Mouse (Mus musculus) 416B (cell line): ENCODE measurements around the gene Gm27021.

Experiments
- DNase-seq: peaks from one replicate; pipeline ENCODE4 v3.0.0; 2011; ENCODE audit warnings: low read depth

Gm27021 gene

DNA sequence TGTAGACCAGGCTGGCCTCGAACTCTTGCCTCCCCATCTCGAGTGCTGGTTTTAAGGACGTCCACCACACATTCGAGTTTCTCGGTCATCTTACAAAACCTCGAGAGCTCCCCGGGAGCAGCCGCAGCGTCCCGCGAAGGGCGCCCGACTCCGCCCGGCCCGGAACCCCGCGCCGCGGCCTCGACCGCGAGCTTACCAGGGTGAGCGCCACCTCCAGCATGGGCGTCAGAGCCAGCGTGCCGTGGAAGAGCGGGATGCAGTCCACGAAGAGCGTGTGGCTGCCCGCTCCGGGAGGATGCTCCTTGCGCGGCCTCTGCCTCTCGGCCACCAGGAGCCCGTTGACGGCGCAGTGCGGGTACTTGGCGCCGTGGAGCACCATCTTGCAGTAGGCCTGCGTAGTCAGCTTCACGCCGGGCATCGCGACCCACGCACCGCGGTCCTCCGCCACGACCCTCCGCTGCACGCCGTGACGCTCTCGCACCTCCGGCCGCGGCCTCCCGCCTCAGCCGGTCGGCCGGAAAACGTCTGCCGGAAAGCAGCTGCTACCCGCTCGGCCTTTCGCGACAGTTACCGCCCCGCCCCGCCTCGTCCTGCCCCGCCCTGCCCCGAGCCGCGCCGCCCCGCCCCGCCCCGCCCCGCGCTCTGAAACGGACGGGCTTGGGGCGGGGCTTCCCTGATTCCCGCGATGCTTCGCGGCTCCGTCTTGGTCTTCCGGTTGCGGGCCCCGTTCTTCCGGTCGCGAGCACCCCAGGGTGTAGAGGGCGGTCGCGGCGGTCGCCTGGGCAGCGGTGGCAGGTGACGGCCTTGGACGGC is at the start of gene Gm27021, which contains the start of gene Cox4i1:
Gene Gm27021, minus strand, starts transcription at position 519 of the 813 bp plus-strand sequence.
Gene Cox4i1, plus strand, starts transcription at position 662 of the 813 bp plus-strand sequence.
- peak; percentile 92 for DNase-seq

DNA sequence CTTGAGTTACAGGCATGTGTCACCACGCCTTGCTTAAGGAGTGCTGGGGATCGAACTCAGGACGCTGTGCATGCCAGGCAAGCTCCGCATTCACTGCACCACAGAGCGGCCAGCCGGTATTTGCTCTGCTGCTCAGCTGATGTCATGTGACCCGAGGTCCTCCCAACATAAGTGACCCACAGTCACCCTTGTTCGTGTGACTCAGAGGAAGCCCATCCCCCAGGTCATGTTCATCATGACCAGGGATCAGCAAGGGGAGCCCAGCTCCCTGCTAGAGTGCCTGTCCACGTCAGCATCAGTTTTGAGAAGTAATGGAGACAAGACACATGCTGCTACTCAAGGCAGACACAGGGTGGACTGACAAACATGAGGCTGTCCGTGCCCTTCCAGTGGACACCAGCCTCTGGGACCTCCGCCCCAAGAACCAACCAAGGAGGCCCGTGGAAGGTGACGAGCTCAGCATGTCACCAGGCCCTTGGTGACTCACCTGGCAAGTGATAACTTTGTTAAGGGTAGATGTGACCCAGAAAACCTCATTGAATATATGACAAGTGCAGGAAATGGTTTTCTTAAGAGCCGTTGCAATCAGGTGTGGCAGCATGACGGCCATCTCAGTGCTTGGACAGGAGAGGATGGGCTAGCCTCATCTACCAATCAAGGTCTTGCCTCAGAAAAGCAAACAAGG is 48.3 kb upstream of the Gm27021 start:
- peak; percentile 82 for DNase-seq

DNA sequence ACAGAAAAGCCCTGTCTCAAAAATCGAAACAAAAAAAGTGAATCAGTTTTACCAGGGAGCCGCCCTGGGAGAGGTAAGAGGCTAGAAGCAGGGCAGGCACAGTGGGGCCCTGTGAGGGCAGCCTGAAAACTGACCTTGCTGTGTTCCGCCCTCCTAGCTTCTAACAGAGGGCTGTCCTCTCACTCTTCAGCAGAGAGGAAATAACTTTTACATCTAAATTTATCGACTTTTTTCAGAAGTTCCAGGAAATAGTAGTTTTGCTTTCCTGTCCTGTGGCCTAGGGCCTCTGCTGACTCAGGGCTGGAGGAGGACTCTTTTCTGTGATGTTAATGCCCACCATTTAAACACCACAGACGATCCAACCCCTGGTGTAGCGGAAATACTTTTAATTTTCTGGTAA is 47.3 kb upstream of the Gm27021 start:
- DNase-seq = peak; percentile 69

DNA sequence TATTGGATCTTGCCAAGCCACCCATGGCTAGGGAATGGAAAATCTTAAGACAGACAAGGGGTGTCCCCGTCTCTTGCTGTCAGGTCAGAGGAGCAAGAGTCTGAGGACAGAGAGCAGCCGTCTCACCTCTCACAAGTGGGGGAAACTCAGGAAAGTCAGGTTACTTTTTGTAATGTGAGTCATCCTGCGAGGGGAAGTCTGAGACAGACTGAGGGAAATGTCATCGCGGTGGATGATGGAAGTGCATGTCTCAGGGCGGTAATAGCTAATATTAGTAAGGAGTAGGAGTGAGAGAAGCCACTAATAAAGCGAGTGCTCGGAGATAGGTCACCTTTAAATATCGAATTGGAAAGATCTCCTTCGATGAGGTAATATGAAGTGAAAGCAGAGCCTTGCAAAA is 41.3 kb upstream of the Gm27021 start:
- DNase-seq = peak; percentile 61

DNA sequence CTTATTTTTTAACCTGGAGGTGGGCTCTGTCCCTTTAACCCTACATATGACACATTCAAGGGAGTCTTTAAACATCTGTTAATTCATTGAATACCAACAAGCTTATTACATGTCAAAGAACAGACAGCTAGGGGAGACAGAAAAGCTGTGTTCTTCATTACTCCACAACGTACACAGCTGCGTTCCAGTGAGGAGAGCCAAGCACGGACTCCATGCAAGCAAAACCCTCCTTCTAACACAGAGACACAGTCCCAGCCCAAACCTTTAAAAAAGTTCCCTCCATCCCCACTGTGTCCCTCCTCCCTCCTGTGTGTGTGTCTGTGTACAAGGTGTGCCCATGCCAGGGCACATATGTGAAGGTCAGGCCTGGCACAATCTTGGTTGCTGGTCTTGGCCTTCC is 38.3 kb upstream of the Gm27021 start:
- no peak for DNase-seq

DNA sequence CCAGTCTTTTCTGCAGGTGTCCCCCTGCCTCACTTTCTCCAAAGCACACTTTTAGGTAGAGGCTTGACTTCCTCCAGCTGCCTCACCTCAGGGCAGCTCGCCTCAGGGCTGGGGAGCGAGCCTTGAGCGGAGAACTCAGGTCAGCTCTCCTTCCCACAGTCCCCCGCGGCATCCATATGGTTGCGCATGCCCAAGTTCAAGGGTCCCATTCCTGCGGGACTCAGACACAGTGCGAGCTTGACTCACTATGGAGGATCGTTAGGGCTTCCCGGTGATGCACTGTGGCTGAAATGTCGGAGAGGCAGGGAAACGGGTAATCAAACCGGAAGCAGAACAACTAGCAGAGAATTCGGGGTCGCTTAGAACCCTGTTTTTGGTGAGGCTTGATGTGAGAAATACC is 37.3 kb upstream of the Gm27021 start:
- DNase-seq = no peak

DNA sequence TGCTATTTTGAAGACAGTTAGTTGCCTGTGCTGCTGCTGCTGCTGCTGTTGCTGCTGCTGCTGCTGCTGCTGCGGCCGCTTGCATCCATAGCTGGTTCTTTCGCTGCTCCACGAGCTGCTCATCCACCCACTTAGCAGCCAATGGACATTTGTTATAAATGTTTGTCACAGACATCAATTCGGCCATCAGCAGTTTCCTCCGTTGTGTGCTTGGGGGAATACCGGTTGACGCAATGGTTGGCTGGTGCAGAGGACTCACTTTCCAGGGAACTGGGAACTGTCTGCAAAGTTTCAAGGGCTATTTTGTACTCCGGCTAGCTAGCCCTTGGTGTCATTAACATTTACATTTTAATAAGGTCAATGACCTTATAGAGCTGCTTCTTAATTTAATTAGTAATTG is 36.3 kb upstream of the Gm27021 start:
- DNase-seq = no peak

DNA sequence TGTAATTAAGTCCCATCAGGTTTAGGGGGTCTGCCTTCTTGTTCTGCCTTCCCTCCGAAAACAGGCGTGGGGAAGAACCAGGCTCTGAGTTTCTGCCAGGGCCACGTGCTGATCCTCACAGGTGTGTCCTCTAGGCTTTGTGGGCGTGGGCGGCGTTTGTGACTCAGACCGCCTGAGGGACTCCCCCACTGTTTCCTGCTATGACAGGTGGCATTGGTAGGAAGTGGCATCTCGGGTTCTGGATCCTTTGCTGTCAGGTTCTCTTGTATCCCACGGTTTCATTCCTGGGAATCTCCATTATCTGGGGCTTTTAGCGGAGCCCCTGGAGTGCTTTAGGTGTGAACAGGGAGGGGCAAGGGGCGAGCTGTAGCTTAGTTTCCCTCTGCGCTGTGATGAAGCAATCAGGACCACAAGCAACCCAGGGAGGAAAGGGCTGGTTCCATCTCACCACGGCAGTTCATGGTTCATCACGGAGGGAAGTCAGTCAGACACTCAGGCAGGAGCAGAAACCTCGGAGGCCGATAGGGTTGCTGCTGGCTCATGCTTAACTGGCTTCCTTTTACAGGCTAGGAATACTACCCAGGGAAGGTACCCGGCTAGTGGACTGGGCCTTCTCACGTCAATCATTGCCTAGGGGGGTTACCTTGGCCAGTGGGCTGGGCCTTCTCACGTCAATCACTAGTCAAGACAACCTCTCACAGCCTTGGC is 34.0 kb upstream of the Gm27021 start:
- peak; percentile 90 for DNase-seq

DNA sequence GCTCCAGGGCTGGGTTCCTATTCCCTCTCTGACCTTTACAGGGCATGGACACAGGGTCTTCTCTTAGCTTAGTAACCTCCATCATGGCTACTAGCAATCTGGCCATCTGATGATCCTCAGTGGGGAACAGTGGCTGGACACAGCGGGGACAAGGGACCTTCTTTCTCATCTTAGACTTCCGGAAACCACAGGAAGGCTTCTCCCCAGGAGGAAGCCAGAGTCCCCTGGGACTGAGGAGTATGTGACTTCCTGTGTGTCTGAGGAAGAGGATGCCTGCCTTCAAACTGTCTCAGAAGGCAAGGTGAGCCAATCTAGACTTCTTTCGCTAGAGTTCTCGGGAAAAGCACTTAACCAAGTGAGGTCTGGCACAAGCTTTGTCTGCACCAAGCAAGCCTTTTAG is 32.2 kb upstream of the Gm27021 start:
- DNase-seq = no peak

DNA sequence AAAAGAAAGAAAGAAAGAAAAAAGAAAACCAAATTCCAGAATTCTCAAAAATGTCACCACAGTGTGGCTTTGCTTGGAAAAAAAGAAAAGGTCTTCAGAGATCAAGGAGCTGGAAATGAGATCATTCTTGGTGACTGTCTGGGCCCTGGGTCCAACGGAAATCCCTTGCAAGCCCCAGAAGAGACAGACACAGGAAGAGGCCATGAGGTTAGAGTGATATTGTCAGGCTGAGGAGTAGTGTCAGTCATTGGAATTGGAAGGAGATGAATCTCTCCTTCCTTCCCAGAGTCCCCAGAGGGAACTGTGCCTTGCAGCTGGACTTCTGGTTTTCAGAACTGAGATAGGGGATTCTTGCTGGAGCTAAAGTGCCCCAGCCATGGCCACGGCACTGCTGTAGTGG is 31.7 kb upstream of the Gm27021 start:
- peak; percentile 69 for DNase-seq

DNA sequence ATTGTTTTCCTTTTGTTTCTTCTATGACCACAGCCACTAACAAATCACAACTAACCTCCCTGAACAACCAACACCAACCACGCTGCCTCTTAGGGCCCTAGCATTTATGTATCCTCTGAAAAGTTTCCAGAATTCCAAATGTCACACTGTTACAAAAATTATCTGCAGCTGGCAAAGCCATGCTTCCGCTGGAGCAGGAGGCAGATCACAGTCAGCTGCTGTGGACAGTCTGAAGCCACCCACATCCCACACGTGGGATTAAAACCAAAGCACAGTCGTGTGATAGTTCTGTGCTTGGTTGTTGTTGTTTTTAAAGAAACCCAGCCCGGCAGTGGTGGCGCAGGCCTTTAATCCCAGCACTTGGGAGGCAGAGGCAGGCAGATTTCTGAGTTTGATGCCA is 31.2 kb upstream of the Gm27021 start:
- no peak for DNase-seq

DNA sequence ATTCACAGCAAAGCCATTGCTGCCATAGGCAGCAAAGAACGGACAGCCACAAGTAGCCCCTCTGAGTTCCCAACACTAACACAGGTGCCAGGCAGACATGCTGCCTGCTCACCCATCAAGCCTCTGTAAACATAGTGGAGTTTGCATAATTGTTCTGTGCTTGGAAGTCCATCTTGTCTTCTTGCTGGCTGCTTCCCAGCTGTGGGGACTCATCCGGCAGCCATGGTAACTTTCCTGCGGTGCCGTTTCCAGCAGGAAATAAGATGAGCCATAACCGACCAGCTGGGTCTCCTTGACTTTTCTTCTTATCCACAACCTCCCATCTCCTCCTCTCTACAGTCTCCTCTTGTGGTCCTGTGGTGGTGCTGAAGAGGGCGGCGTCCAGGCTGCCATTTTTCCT is 30.5 kb upstream of the Gm27021 start:
- no peak for DNase-seq

DNA sequence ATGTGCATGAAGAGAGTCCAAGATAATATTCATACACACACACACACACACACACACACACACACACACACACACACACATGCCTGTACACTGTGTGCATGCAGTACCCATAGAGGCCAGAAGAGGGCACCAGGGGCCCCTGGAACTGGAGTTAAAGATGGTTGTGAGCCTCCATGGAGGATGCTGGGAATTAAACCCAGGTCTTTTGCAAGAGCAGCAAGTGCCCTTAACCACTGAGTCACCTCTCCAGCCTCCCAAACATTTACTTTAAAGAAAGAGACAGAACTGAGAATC is 30.0 kb upstream of the Gm27021 start:
- DNase-seq = no peak

DNA sequence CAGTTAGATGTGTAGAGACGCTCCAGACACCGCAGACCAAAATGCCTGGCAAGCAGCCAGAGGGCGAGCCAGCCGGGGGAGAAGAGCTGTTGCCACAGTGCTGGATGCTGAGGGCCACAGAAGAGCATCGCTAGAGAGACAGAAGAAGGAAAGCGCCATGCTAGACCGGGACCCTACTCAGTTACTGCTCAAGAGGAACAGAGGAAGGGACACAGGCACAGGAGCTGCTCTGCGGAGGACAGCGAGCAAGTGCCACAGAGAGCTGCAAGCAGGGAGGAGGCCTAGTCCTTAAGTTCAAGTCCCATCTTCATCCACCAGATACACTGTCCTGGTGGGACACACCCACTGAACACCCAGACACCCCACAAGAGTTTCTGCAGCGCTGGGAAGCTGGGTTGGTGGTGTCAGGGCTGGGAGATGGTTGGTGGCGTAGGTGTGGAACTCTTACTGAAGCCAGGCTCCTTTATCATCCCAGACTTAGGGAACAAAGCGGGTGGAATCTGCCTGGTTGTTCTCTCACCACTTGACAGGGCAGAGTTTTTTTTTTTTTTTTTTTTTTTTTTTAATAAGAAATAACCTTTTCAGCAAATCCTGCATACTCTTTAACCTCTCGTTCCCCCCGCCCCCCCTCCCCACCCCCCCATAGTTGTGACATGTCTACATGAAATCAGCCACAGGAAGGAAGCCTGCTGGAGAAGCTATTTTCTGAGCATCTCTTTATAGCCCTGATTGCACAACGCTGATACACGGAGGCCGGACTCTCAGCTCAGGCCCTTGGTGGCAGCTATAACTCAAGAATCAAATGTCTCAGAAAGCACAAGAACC is 29.5 kb upstream of the Gm27021 start:
- DNase-seq = peak; percentile 93

DNA sequence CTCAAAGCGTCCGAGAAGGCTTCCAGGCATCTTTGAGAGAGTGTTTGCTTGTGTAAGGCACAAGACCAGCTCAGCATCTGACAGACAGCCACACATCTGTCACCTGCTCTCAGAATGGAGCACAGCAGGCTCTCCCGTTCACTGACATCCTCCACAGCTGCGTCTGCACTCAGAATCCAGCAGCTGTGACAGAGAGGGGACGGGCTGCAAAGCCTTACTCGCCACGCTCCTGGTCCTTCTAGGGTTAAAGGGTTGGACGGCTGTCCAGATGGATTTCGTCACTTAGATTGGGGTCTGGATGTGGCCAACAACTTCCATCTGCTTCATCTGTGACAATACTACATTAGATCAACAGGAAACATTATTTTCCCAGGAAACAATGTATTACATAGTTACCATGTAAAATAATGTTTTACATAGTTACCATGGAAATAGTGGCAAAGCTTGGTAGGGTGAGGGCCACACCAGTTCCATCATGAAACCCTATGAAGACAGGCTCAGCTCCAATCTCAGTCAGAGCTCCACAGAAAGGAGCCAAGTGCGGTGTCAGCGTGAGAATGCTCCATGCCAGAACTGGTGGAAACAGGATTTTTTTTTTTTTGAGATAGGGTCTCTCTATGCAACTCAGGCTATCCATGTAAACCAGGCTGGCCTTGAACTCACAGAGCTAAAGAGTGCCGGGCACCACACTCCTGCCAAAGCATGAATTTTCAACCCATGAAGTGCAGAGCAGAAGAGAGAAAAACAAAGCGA is 28.7 kb upstream of the Gm27021 start:
- no peak for DNase-seq

DNA sequence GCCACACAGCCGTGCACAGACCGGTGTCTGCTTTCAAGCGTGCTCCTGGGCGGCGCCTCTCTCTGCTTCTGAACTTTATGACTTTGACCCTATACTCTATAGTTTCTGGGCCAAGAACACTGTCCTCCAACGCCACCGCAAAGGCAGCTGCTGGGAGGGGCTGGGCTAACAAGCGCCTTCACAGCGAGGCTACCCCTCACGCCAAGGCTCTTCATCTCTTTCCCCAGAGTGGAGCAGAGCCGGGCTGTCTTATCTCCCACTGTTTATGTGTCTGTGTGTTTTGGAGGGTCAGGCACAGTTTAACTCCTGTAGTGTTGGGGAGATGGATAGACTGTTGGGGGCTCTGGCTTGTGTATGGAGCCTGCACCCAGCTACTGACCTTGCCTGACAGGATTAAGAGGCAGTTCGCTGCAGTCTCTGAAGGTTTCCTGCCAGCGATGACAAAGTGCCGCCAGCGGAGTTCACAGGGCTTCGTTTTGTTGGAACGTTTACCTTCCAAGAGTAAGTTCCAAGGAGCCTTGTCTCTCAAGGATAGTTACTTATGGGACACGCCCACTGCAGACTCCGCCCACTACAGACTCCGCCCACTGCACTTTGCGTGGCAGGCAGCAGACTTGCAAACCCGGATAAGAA is 26.1 kb upstream of the Gm27021 start:
- peak; percentile 63 for DNase-seq

DNA sequence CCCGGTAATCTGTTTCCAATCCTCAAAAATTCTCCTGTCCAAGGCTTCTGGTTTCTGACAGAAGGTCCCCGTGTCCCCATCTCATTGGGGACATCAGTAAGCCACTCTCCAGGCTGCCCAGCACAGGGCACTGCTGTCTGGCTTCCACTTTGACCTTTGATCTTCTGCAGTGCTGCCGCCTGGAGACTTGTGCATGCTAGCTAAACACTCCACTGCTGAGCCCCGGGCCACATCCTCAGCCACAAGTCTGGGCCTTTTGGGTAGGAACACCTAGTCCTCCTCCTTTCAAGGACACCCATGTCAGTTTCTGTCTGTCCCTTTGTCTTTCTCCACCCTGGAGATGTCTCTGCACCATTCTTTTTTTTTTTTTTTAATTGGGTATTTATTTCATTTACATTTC is 25.1 kb upstream of the Gm27021 start:
- DNase-seq = no peak

DNA sequence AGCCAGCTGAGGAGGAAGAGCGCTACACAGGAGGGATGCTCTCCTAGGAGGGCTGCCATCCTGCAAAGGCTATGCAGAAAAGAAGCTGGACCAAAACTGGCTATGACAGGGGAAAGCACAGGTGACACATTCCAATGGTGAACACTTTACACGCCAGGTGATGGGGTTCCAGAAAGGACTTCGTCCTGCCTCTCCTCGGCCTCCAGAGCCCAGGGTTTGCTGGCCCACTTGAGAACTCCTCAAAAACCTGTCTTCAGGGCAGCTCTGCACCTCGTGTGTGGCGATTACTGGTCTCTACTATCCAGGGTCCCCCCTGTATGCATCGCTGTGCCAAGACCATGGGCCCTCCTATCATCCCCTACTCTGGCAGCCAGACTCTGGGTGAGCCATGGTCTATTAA is 20.6 kb upstream of the Gm27021 start:
- DNase-seq = no peak

DNA sequence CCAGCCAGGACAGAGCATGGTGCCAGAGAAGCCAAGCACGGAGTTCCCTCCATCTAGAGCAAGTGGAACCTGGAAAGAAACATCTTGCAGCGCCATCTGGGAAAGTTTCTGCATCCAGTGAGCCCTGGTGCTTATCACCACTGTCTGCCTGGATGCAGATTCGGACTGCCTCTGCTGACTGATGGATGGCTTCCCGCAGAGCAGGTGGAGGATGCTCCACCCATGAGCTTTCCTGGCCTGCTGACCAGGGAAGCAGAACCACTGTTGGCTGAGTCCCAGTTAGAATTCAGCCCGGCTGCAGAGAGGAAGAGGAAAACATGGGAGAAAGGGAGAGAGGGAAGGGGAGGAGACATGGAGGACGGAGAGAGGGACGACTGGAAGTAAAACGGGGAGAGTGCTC is 19.9 kb upstream of the Gm27021 start:
- no peak for DNase-seq

DNA sequence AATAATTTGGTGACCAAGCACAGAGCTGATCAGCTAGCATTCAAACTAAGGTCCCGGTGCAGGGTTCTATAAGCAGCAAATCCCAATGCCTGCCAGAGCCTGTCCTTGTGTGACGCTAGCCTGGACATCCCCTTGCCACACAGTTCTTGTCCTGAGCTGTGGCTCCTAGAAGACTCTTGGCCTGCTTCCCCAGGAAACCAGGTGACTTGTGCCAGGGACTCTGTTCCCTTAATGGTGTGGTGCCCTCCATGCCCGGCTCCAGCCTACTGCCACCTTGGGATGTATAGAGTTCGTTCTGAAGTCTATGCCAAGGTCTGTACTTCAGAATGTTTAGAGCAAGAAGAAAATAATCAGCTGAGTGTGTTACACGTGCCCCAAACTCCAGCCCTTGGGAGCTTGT is 18.7 kb upstream of the Gm27021 start:
- DNase-seq = no peak

DNA sequence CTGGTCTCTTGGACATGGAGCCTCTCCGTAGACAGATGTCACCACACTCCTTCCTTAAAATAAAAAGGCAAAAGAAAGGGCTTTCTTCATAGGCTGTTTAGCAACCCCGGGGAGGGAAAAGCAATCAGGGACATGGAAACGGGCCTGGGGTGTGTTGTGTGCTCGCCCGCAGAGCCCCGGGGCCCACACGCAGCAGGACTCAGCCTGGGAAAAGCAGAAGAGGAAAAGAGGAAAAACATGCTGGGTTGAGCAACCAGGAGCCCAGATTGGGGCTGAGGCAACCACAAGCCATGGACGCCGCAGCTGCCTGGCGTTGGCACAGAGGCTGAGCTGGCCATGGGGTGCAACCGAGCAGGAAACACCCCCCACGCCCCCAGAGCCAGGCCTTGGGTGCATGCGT is 18.2 kb upstream of the Gm27021 start:
- peak; percentile 76 for DNase-seq
